Mouse (Mus musculus): ENCODE results near the gene Rhbdf1. TPM values are rescaled to one million over a fixed set of nuclear protein-coding genes. Genes with fewer than 3 reads are reported as not detected.
A peak's percentile ranks its signal among the peaks of the same experiment; 100 is the strongest.

Gene Rhbdf1
- polyA plus RNA-seq, 1 experiment from 2014 or later, result 6.4 TPM

DNA sequence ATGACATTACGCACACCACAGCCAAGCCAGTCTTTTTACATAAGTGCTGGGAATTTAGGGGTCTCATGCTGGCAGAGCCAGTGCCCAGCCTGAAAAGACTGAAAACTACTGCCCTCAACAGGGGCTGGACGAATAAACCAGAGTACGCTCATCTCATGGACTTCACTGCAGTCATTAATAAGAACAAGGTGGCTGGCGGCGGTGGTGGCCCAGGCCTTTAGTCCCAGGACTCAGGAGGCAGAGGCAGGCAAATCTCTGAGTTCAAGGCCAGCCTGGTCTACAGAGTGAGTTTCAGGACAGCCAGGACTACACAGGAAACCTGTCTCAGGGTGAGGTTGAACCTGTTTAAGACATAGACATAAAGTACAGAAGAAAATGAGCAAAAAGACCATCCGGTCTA, 44.1 kb upstream of the Rhbdf1 start:
- DNase-seq (no peak), ATAC-seq (no peak)
- H3K27ac ChIP-seq (ENCODE audit: low read depth), result peak overlapping the region; percentile 96
- 0 out of 2 replicates have a peak overlapping the region, but pooled peaks have one; percentile 18 for H3K9ac ChIP-seq (replicated peaks)
- TF ChIP-seq CTCF (IDR thresholded peaks at IDR 0.05; ENCODE audit: low read depth) (no peak), EP300 (IDR thresholded peaks at IDR 0.05; ENCODE audit: low read depth) (no peak)
- H3K36me3 ChIP-seq (replicated peaks; ENCODE audit: insufficient read depth, low read length), result peaks cover 10% of the 10 kb centered on the region; the same call in 1 of the 2 replicates
- H3K27me3 ChIP-seq (ENCODE audit: insufficient read depth, low read length), result no peaks in the 10 kb centered on the region
- 89% methylated on average over 6 of the region's 6 CpGs for WGBS (ENCODE audit: insufficient replicate concordance)
- H3K4me2 ChIP-seq (ENCODE audit: low read depth, low read length), result peak overlapping the region; percentile 39; the same call in 1 of the 2 replicates
- no peaks in the 10 kb centered on the region for H3K9me3 ChIP-seq (ENCODE audit: low read length)
- H3K4me3 ChIP-seq (ENCODE audit: low read depth, low read length), result no peak overlapping the region
- peaks cover 35% of the 10 kb centered on the region for H3K4me1 ChIP-seq (ENCODE audit: insufficient read depth)

GRCm38 (mm10) chr11:32265117-32265738, 43.1 kb upstream of the Rhbdf1 start:
- no peaks in the 10 kb centered on the region for H3K9me3 ChIP-seq (ENCODE audit: low read length)
- H3K4me3 ChIP-seq (ENCODE audit: low read depth, low read length), result no peak overlapping the region
- no peak for TF ChIP-seq CTCF (IDR thresholded peaks at IDR 0.05; ENCODE audit: low read depth)
- TF ChIP-seq EP300 (IDR thresholded peaks at IDR 0.05; ENCODE audit: low read depth), result peak; percentile 98
- peak overlapping the region; percentile 96 for H3K27ac ChIP-seq (ENCODE audit: low read depth)
- ATAC-seq, result peak; percentile 57
- H3K4me2 ChIP-seq (ENCODE audit: low read depth, low read length), result peak overlapping the region; percentile 19; the same call in 1 of the 2 replicates
- no peak for DNase-seq
- H3K36me3 ChIP-seq (replicated peaks; ENCODE audit: insufficient read depth, low read length), result peaks cover 20% of the 10 kb centered on the region
- 69% methylated on average over 3 of the region's 3 CpGs for WGBS (ENCODE audit: insufficient replicate concordance)
- peak overlapping the region; percentile 56 for H3K9ac ChIP-seq (replicated peaks)
- H3K27me3 ChIP-seq (ENCODE audit: insufficient read depth, low read length), result no peaks in the 10 kb centered on the region
- H3K4me1 ChIP-seq (ENCODE audit: insufficient read depth), result peaks cover 32% of the 10 kb centered on the region

DNA sequence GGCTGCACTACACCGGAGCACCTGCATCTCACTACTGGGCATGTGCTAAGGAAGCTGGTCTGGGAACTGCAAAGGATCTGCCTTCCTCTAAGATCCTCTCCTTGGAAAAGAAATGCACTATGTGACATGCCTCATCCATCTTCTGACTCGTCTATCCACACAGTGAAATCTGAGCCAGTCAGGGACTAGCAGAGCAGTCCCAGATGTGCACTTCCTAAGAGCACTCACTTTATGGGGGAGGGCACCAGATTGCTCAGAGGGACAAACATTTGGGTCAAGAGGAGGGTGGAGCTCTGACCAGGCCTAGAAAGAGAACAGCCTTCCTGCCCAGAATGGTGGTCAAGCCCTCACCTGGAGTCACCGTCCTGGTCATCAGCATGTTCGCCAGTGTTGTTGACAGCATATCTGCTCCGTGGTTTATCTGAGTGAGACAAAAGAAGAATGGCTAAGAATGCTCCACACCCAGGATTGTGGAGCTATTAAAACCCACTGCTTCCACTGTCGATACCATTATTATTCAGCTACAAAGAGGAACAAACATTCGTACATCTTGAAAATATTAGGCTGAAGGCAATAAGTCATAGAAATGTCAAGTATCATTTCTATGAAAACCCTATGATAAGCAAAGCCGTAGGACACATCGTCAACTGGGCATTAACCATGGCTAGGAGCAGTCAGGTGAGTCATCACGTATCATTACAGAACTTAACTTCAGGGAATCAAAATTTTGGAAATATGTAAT, 40.7 kb upstream of the Rhbdf1 start:
- Histone ChIP-seq H3K4me3 (ENCODE audit: low read depth, low read length) (no peak overlapping the region), H3K36me3 (replicated peaks; ENCODE audit: insufficient read depth, low read length) (peaks cover 21% of the 10 kb centered on the region), H3K9ac (replicated peaks) (0 out of 2 replicates have a peak overlapping the region, but pooled peaks have one; percentile 5), H3K27ac (ENCODE audit: low read depth) (peak overlapping the region; percentile 48; the same call in 1 of the 2 replicates), H3K27me3 (ENCODE audit: insufficient read depth, low read length) (no peaks in the 10 kb centered on the region), H3K4me2 (ENCODE audit: low read depth, low read length) (no peak overlapping the region), H3K4me1 (ENCODE audit: insufficient read depth) (peaks cover 15% of the 10 kb centered on the region), H3K9me3 (ENCODE audit: low read length) (no peaks in the 10 kb centered on the region)
- no peak for DNase-seq
- ATAC-seq, result no peak
- WGBS (ENCODE audit: insufficient replicate concordance), result 86% methylated on average over 10 of the region's 10 CpGs
- TF ChIP-seq EP300 (IDR thresholded peaks at IDR 0.05; ENCODE audit: low read depth) (no peak), CTCF (IDR thresholded peaks at IDR 0.05; ENCODE audit: low read depth) (no peak)

DNA sequence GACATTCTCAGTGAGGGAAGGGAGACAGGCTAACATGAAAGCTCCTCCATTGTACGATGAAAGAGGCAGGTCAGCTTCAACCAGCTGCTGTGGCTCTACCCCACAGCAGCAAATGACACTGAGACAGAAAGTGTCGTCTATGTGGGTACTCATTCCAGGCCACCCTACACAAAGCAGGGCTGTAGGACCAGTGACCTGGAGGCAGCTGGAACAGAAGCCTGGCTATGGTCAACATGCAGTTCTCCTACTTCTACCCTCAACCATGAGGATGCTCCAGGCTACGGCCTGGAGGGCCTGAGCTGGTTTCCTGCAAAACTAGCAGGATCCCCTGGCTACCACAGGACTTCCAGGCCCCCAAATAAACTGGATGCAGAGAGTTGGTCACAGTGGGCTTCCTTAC, 34.5 kb upstream of the Rhbdf1 start:
- H3K9ac ChIP-seq (replicated peaks), result peak overlapping the region; percentile 66
- ATAC-seq (no peak), DNase-seq (no peak)
- H3K36me3 ChIP-seq (replicated peaks; ENCODE audit: insufficient read depth, low read length), result peaks cover 37% of the 10 kb centered on the region
- no peak for TF ChIP-seq EP300 (IDR thresholded peaks at IDR 0.05; ENCODE audit: low read depth)
- no peak for TF ChIP-seq CTCF (IDR thresholded peaks at IDR 0.05; ENCODE audit: low read depth)
- H3K9me3 ChIP-seq (ENCODE audit: low read length), result no peaks in the 10 kb centered on the region
- H3K4me2 ChIP-seq (ENCODE audit: low read depth, low read length), result peak overlapping the region; percentile 19; the same call in 1 of the 2 replicates
- H3K4me1 ChIP-seq (ENCODE audit: insufficient read depth), result peaks cover 15% of the 10 kb centered on the region
- no peak overlapping the region for H3K4me3 ChIP-seq (ENCODE audit: low read depth, low read length)
- 74% methylated on average over 3 of the region's 3 CpGs for WGBS (ENCODE audit: insufficient replicate concordance)
- peak overlapping the region; percentile 92 for H3K27ac ChIP-seq (ENCODE audit: low read depth)
- H3K27me3 ChIP-seq (ENCODE audit: insufficient read depth, low read length), result no peaks in the 10 kb centered on the region

DNA sequence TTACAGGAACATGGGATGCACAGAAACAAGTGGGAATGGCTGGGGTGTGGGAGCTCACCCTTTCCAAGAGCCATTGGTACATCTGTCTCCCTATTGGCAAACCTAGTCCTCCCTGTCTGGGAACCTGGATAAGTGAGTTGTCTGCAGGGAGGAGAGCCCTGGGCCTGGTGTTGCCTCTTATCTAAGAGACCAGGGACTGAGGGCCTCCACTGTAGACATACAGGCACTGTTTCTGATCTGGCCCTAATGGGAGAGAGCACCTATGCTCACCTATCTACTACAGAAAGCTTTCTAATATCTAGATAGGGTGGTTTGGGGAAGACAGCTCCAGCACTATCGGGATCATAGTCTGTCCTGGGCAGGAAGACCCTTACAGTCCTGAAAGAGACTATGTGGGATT, 34.0 kb upstream of the Rhbdf1 start:
- 69% methylated on average over 1 of the region's 1 CpGs for WGBS (ENCODE audit: insufficient replicate concordance)
- peak; percentile 53 for DNase-seq
- no peak overlapping the region for H3K4me3 ChIP-seq (ENCODE audit: low read depth, low read length)
- no peaks in the 10 kb centered on the region for H3K27me3 ChIP-seq (ENCODE audit: insufficient read depth, low read length)
- TF ChIP-seq CTCF (IDR thresholded peaks at IDR 0.05; ENCODE audit: low read depth) (no peak), EP300 (IDR thresholded peaks at IDR 0.05; ENCODE audit: low read depth) (peak; percentile 98)
- H3K9ac ChIP-seq (replicated peaks), result peak overlapping the region; percentile 66
- peak; percentile 99 for ATAC-seq
- peak overlapping the region; percentile 92 for H3K27ac ChIP-seq (ENCODE audit: low read depth)
- H3K36me3 ChIP-seq (replicated peaks; ENCODE audit: insufficient read depth, low read length), result peaks cover 40% of the 10 kb centered on the region
- H3K9me3 ChIP-seq (ENCODE audit: low read length), result no peaks in the 10 kb centered on the region
- H3K4me1 ChIP-seq (ENCODE audit: insufficient read depth), result peaks cover 15% of the 10 kb centered on the region
- peak overlapping the region; percentile 19 for H3K4me2 ChIP-seq (ENCODE audit: low read depth, low read length)

DNA sequence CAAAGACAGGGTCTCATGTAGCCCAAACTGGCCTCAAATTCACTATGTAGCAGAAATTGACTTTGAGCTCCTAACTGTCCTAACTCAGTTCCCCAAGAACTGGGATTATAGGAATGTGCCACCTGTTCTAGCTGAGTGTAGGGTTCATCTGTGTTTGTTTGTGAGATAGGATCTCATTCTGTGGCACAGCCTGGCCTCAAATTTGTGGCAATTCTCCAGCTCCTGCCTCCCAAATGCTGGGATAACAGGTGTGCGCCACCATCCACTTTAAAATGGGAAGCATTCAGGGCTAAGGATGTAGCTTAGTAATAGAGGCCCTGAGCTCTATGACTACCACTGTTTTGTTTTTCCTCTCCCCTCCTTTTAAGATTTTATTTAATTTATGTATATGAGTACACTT, 31.0 kb upstream of the Rhbdf1 start:
- DNase-seq (no peak), ATAC-seq (no peak)
- Histone ChIP-seq H3K4me2 (ENCODE audit: low read depth, low read length) (no peak overlapping the region), H3K36me3 (replicated peaks; ENCODE audit: insufficient read depth, low read length) (peaks cover 54% of the 10 kb centered on the region), H3K27me3 (ENCODE audit: insufficient read depth, low read length) (no peaks in the 10 kb centered on the region), H3K4me3 (ENCODE audit: low read depth, low read length) (no peak overlapping the region), H3K9me3 (ENCODE audit: low read length) (no peaks in the 10 kb centered on the region), H3K9ac (replicated peaks) (no peak overlapping the region), H3K4me1 (ENCODE audit: insufficient read depth) (peaks cover 24% of the 10 kb centered on the region), H3K27ac (ENCODE audit: low read depth) (peak overlapping the region; percentile 92)
- WGBS (ENCODE audit: insufficient replicate concordance), result 92% methylated on average over 1 of the region's 1 CpGs
- TF ChIP-seq EP300 (IDR thresholded peaks at IDR 0.05; ENCODE audit: low read depth) (no peak), CTCF (IDR thresholded peaks at IDR 0.05; ENCODE audit: low read depth) (no peak)

Measured in liver, postnatal 0 days (tissue).